ENCODE assay signal across 15 mouse cellular contexts in genomic region chr1:76676836-76677235, GRCm38 (mm10).
DNase-seq lines count a peak whose midpoint lies in the region.
"Had no signal": no experiment of that assay in that cellular context is flagged by ENCODE, and none has a peak within 500 bp of the region (broad histone marks: within the 10 kb centered on the region; RNA-seq: fewer than 3 reads in every experiment).

No protein-coding gene starts in this region.

- intact Hi-C loops in heart, postnatal 25 days (cut with DNase I), result no loop called here

- peak; percentile 23 for DNase-seq in embryo, embryonic 10 days (ENCODE audit: low spot score)
- DNase-seq in embryo, embryonic 9.5 days (ENCODE audit: extremely low spot score), result no peak
- DNase-seq in heart, adult 9 months (ENCODE audit: low spot score in 2 of 2), result peak; percentile 6 to 67
- no peak for DNase-seq in heart, postnatal 25 days (ENCODE audit: low spot score)
- DNase-seq in Muller cell, postnatal 12 days (ENCODE audit: inconsistent ontology term), result peak; percentile 2
- DNase-seq in embryo, embryonic 11 days, result peak; percentile 2
- DNase-seq in frontal cortex, postnatal 10 days (ENCODE audit: low spot score in 2 of 2), result no peak
- DNase-seq: adrenal gland, adult 8-10 months; cerebellum, adult 18-20 months; cerebellum, postnatal 10 days; forebrain, postnatal 0 days; gastrocnemius, adult 2 months; gastrocnemius, postnatal 25 days; heart, postnatal 14 days; kidney, adult 8-10 months had no signal

Comparison
In these comparisons a context has a peak if more than half of its experiments do, and no peak if none do; other contexts are left out.
1. DNase-seq: peak in embryo, embryonic 10 days (single experiment), heart, adult 9 months (2 of 2), Muller cell, postnatal 12 days (single experiment) and embryo, embryonic 11 days (single experiment); none in embryo, embryonic 9.5 days (single experiment), heart, postnatal 25 days (single experiment) and frontal cortex, postnatal 10 days (0 of 2).